Mouse (Mus musculus): ENCODE measurements around the gene Elk3.

- no peak for TF ChIP-seq CTCF (IDR thresholded peaks at IDR 0.05; ENCODE audit: low read depth)
- TF ChIP-seq EP300 (optimal IDR thresholded peaks at IDR 0.05) = no peak
Measured at GRCm38 (mm10) chr10:93234692-93235091, 76.2 kb downstream of the Elk3 start.
